Mouse (Mus musculus): ENCODE data around the gene Tox3. TPM values are rescaled to one million over a fixed set of nuclear protein-coding genes. Genes with fewer than 3 reads are reported as not detected.

Tox3 gene
- total and polyA plus RNA-seq, 3 experiments = not detected

DNA sequence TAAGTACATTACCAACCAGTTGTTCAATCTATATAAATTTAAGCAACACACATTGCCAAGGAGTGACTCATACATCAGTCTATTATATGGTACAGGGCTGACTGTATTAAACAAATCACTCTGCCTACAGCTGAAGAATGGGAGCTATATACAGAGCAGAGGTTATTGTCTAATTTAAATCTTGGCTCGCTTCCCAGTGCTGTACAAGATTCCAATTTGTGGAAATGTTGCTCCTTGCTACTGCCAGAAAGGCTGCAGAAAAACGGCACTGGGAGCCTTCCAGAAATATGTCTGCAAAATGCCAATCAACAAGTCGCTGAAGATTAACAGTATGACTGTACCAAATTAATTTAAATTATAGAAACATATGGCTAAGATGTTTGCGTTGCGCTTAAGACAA, 45.9 kb downstream of the Tox3 start:
- Histone ChIP-seq H3K9ac (ENCODE audit: insufficient read depth, low read depth) (no peak overlapping the region), H3K4me2 (ENCODE audit: insufficient read depth, low read depth, poor library complexity, severe bottlenecking) (no peak overlapping the region), H3K27me3 (replicated peaks) (no peaks in the 10 kb centered on the region), H3K9me3 (replicated peaks; ENCODE audit: low read length) (no peaks in the 10 kb centered on the region), H3K79me2 (replicated peaks; ENCODE audit: control insufficient read depth, extremely low read depth, insufficient read depth, poor library complexity, severe bottlenecking) (no peaks in the 10 kb centered on the region), H3K36me3 (replicated peaks in 1 of 2; ENCODE audit: control insufficient read depth in 1 of 2, insufficient read depth in 1 of 2, low read length in 1 of 2) (no peaks in the 10 kb centered on the region), H3K4me1 (ENCODE audit: control insufficient read depth in 1 of 2, insufficient read depth in 2 of 2) (peaks cover 0 to 8% of the 10 kb centered on the region in 2 experiments; a peak in 2 of 4 replicates), H3K27ac (ENCODE audit: insufficient read depth, low read depth) (no peak overlapping the region), H3K4me3 (replicated peaks in 1 of 3; ENCODE audit: low read depth in 2 of 3, low read length in 2 of 3, poor library complexity in 1 of 3) (no peak overlapping the region)
- dilution Hi-C loops (cut with MboI; ENCODE audit: extremely low pct_ligation_motif_present, extremely low pct_unique_long_range_greater_than_20kb, low sequenced_read_pairs) = no loop called here
- DNase-seq (ENCODE audit: extremely low read depth) = no peak
- in situ Hi-C loops (cut with MboI; ENCODE audit: low pct_ligation_motif_present, low pct_unique_long_range_greater_than_20kb, low sequenced_read_pairs) = no loop called here
- TF ChIP-seq GABPA (IDR thresholded peaks at IDR 0.05; ENCODE audit: insufficient replicate concordance, low read depth, low read length) = no peak
- TF ChIP-seq USF1 (IDR thresholded peaks at IDR 0.05; ENCODE audit: low read depth, low read length) = no peak
- TF ChIP-seq ZNF384 (IDR thresholded peaks at IDR 0.05; ENCODE audit: low read depth, low read length) = no peak
- no peak for TF ChIP-seq RAD21 (IDR thresholded peaks at IDR 0.05; ENCODE audit: low read depth, low read length)
- no peak for TF ChIP-seq CHD2 (IDR thresholded peaks at IDR 0.05; ENCODE audit: low read length)
- no peak for TF ChIP-seq POLR2A (IDR thresholded peaks at IDR 0.05; ENCODE audit: low read depth, low read length)
- TF ChIP-seq MYC (IDR thresholded peaks at IDR 0.05; ENCODE audit: low read depth, low read length) = no peak
- TF ChIP-seq JUND (conservative IDR thresholded peaks at IDR 0.05; ENCODE audit: low read depth, low read length) = no peak
- no peak for TF ChIP-seq ELF1 (IDR thresholded peaks at IDR 0.05; ENCODE audit: low read depth, low read length)
- TF ChIP-seq PAX5 (IDR thresholded peaks at IDR 0.05; ENCODE audit: low read length) = no peak
- TF ChIP-seq SMC3 (IDR thresholded peaks at IDR 0.05; ENCODE audit: low read depth, low read length) = no peak
- TF ChIP-seq ZMIZ1 (IDR thresholded peaks at IDR 0.05; ENCODE audit: low read depth, low read length) = no peak
- TF ChIP-seq ZKSCAN1 (IDR thresholded peaks at IDR 0.05; ENCODE audit: borderline replicate concordance, low read depth, low read length) = no peak
- TF ChIP-seq USF2 (conservative IDR thresholded peaks at IDR 0.05; ENCODE audit: low read depth, low read length) = no peak
- TF ChIP-seq RCOR1 (conservative IDR thresholded peaks at IDR 0.05; ENCODE audit: low read depth, low read length) = no peak
- TF ChIP-seq MAFK (IDR thresholded peaks at IDR 0.05; ENCODE audit: insufficient replicate concordance, low read length) = no peak

DNA sequence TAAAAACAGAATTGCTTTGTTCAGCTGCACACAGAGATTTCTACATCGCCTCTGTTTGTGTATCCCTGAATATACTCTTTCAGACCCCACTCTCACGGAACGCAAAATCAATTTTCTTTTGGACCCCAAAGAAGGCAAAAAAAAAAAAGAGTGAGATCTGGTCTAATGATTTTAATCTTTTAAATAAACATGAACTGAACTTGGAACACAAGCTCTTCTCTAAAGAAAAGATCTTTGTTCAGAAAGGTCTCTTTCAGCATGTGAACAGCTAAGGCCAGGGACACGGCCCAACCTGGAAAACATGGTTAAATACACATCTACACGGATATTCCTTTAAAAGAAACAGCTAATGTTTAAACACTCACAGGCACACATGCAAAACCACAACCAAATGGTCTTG, 46.6 kb downstream of the Tox3 start:
- Histone ChIP-seq H3K36me3 (replicated peaks in 1 of 2; ENCODE audit: control insufficient read depth in 1 of 2, insufficient read depth in 1 of 2, low read length in 1 of 2) (no peaks in the 10 kb centered on the region), H3K4me1 (ENCODE audit: control insufficient read depth in 1 of 2, insufficient read depth in 2 of 2) (peaks cover 0 to 8% of the 10 kb centered on the region in 2 experiments; a peak in 2 of 4 replicates), H3K79me2 (replicated peaks; ENCODE audit: control insufficient read depth, extremely low read depth, insufficient read depth, poor library complexity, severe bottlenecking) (no peaks in the 10 kb centered on the region), H3K4me2 (ENCODE audit: insufficient read depth, low read depth, poor library complexity, severe bottlenecking) (no peak overlapping the region), H3K4me3 (replicated peaks in 1 of 3; ENCODE audit: low read depth in 2 of 3, low read length in 2 of 3, poor library complexity in 1 of 3) (no peak overlapping the region), H3K27ac (ENCODE audit: insufficient read depth, low read depth) (no peak overlapping the region), H3K9me3 (replicated peaks; ENCODE audit: low read length) (no peaks in the 10 kb centered on the region), H3K27me3 (replicated peaks) (no peaks in the 10 kb centered on the region), H3K9ac (ENCODE audit: insufficient read depth, low read depth) (no peak overlapping the region)
- in situ Hi-C loops (cut with MboI; ENCODE audit: low pct_ligation_motif_present, low pct_unique_long_range_greater_than_20kb, low sequenced_read_pairs) (no loop called here), dilution Hi-C loops (cut with MboI; ENCODE audit: extremely low pct_ligation_motif_present, extremely low pct_unique_long_range_greater_than_20kb, low sequenced_read_pairs) (no loop called here)
- no peak for DNase-seq (ENCODE audit: extremely low read depth)
- no peak for TF ChIP-seq BHLHE40 (IDR thresholded peaks at IDR 0.05; ENCODE audit: low read depth, low read length)
- no peak for TF ChIP-seq POLR2AphosphoS2 (IDR thresholded peaks at IDR 0.05; ENCODE audit: low read depth, low read length)
- no peak for TF ChIP-seq MAFK (IDR thresholded peaks at IDR 0.05; ENCODE audit: insufficient replicate concordance, low read length)
- TF ChIP-seq ZMIZ1 (IDR thresholded peaks at IDR 0.05; ENCODE audit: low read depth, low read length) = no peak
- TF ChIP-seq RCOR1 (conservative IDR thresholded peaks at IDR 0.05; ENCODE audit: low read depth, low read length) = no peak
- no peak for TF ChIP-seq MXI1 (IDR thresholded peaks at IDR 0.05; ENCODE audit: low read depth, low read length)
- no peak for TF ChIP-seq ETS1 (conservative IDR thresholded peaks at IDR 0.05; ENCODE audit: low read depth, low read length)
- no peak for TF ChIP-seq ZKSCAN1 (IDR thresholded peaks at IDR 0.05; ENCODE audit: borderline replicate concordance, low read depth, low read length)
- no peak for TF ChIP-seq TCF12 (IDR thresholded peaks at IDR 0.05; ENCODE audit: low read depth, low read length)
- TF ChIP-seq POLR2A (IDR thresholded peaks at IDR 0.05; ENCODE audit: low read depth, low read length) = no peak
- no peak for TF ChIP-seq CHD1 (IDR thresholded peaks at IDR 0.05; ENCODE audit: low read depth, low read length)
- TF ChIP-seq RAD21 (IDR thresholded peaks at IDR 0.05; ENCODE audit: low read depth, low read length) = no peak
- TF ChIP-seq EP300 (IDR thresholded peaks at IDR 0.05; ENCODE audit: low read length) = no peak
- no peak for TF ChIP-seq MYC (IDR thresholded peaks at IDR 0.05; ENCODE audit: low read depth, low read length)
- no peak for TF ChIP-seq USF2 (conservative IDR thresholded peaks at IDR 0.05; ENCODE audit: low read depth, low read length)
- no peak for TF ChIP-seq JUND (conservative IDR thresholded peaks at IDR 0.05; ENCODE audit: low read depth, low read length)
- no peak for TF ChIP-seq E2F4 (IDR thresholded peaks at IDR 0.05; ENCODE audit: insufficient replicate concordance, low read depth, low read length)
